Mouse (Mus musculus) hindbrain, postnatal 0 days (tissue): ENCODE measurements at regions not wholly inside any gene's neighbourhood (a gene's known extent, or its start where the extent isn't known, plus 50 kb on each side); places are given as distances from the start of the nearest gene placed in this dataset.
A peak's percentile ranks its signal among the peaks of the same experiment; 100 is the strongest.

Experiments used
- ATAC-seq: fragments of 200-750 bp; cut with Nextera tagmentation; 2 replicates; pipeline ENCODE4 v1.8.0; 2017; ENCODE audit warnings: mild to moderate bottlenecking, moderate TSS enrichment, moderate library complexity
- DNase-seq: peaks from one replicate; pipeline ENCODE4 v3.0.0-alpha.2; 2015; ENCODE audit warnings: low spot score
- H3K27ac ChIP-seq: fragments of 300-500 bp; sonication (generic); 2 replicates; pipeline ENCODE4 v1.5.1; 2014; ENCODE audit warnings: mild to moderate bottlenecking
- H3K27me3 ChIP-seq: fragments of 300-500 bp; sonication (generic); 2 replicates; pipeline ENCODE4 v1.6.1; 2014; ENCODE audit warnings: low read length, mixed read lengths; ENCODE audit not compliant: insufficient read depth
- H3K36me3 ChIP-seq: fragments of 300-500 bp; sonication (generic); 2 replicates; pipeline ENCODE4 v1.6.1; 2014; ENCODE audit warnings: low read length, mixed read lengths; ENCODE audit not compliant: insufficient read depth
- H3K4me1 ChIP-seq: fragments of 300-500 bp; sonication (generic); 2 replicates; pipeline ENCODE4 v1.6.1; 2014; ENCODE audit warnings: antibody characterized with exemption, low read length, mixed read lengths; ENCODE audit not compliant: insufficient read depth
- H3K4me2 ChIP-seq: fragments of 300-500 bp; sonication (generic); 2 replicates; pipeline ENCODE4 v1.6.1; 2014; ENCODE audit warnings: low read depth, mild to moderate bottlenecking, low read length, moderate library complexity, mixed read lengths
- H3K4me3 ChIP-seq: fragments of 300-500 bp; sonication (generic); 2 replicates; pipeline ENCODE4 v1.5.1; 2014; ENCODE audit warnings: low read length
- H3K9ac ChIP-seq: fragments of 300-500 bp; sonication (generic); replicated peaks from 2 replicates; pipeline ENCODE4 v1.6.1; 2014; ENCODE audit warnings: mild to moderate bottlenecking, low read length, moderate library complexity, mixed read lengths
- H3K9me3 ChIP-seq: fragments of 300-500 bp; sonication (generic); 2 replicates; pipeline ENCODE4 v1.6.1; 2016; ENCODE audit warnings: low read length, mixed read lengths
- CTCF ChIP-seq: IDR thresholded peaks from 2 replicates; pipeline ENCODE4 v1.5.1; 2016; ENCODE audit warnings: antibody characterized with exemption, control low read depth, low read depth
- WGBS: fragments of 180-500 bp; shearing (Covaris S2); extraction: QIAGEN DNeasy Blood & Tissue Kit; methylation state at CpG from one replicate; pipeline ENCODE4 v1.1.7; 2014; 5-methylcytosine and 5-hydroxymethylcytosine counted together

- DNase-seq: peak; percentile 32
These were observed 446.4 kb downstream of the Wdr20rt start for GRCm38 (mm10) chr12:65671673-65672072.

DNA sequence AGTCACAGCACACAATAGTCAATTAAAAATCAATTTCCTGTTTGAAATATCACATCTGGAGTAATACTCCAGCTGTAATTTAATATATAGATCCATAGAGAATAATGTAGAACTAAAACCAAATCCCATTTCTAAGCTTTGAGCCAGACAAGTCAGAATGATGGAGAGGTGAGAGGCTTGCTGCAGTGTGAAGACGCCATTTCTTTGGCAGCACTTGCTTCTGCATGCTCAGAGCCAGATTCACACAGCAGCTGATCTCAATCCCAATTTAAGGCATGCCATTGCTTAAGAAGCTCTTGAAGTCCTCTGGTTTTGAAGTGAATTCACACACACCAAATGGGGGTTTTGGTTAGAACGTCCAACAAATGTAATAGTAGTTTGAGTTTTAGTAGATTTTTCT, 447.9 kb downstream of the Wdr20rt start:
- H3K9ac ChIP-seq: no peak overlapping the region
- 82% methylated on average over 2 of the region's 2 CpGs for WGBS
- H3K27ac ChIP-seq: no peak overlapping the region
- no peak overlapping the region for H3K4me2 ChIP-seq
- H3K4me3 ChIP-seq: no peak overlapping the region
- no peak for TF ChIP-seq CTCF
- H3K9me3 ChIP-seq: no peaks in the 10 kb centered on the region
- no peak for ATAC-seq
- no peaks in the 10 kb centered on the region for H3K4me1 ChIP-seq
- H3K36me3 ChIP-seq: no peaks in the 10 kb centered on the region
- DNase-seq: peak; percentile 7
- H3K27me3 ChIP-seq: no peaks in the 10 kb centered on the region

More at GRCm38 (mm10) chr12:65671673-65672072, 446.4 kb downstream of the Wdr20rt start:
- H3K4me2 ChIP-seq: no peak overlapping the region
- TF ChIP-seq CTCF: no peak
- H3K36me3 ChIP-seq: no peaks in the 10 kb centered on the region
- H3K27ac ChIP-seq: no peak overlapping the region
- H3K4me1 ChIP-seq: no peaks in the 10 kb centered on the region
- WGBS: 30% methylated on average over 1 of the region's 1 CpGs
- no peak overlapping the region for H3K9ac ChIP-seq
- no peak for ATAC-seq
- H3K4me3 ChIP-seq: no peak overlapping the region
- no peaks in the 10 kb centered on the region for H3K9me3 ChIP-seq
- no peaks in the 10 kb centered on the region for H3K27me3 ChIP-seq

- 94% methylated on average over 1 of the region's 1 CpGs for WGBS
- Histone ChIP-seq H3K36me3 (no peaks in the 10 kb centered on the region), H3K9me3 (no peaks in the 10 kb centered on the region), H3K9ac (no peak overlapping the region), H3K4me2 (no peak overlapping the region), H3K4me3 (no peak overlapping the region), H3K4me1 (no peaks in the 10 kb centered on the region), H3K27me3 (no peaks in the 10 kb centered on the region), H3K27ac (no peak overlapping the region)
- no peak for TF ChIP-seq CTCF
- ATAC-seq (no peak), DNase-seq (no peak)
These were observed 449.8 kb downstream of the Wdr20rt start for GRCm38 (mm10) chr12:65674916-65675660.

DNA sequence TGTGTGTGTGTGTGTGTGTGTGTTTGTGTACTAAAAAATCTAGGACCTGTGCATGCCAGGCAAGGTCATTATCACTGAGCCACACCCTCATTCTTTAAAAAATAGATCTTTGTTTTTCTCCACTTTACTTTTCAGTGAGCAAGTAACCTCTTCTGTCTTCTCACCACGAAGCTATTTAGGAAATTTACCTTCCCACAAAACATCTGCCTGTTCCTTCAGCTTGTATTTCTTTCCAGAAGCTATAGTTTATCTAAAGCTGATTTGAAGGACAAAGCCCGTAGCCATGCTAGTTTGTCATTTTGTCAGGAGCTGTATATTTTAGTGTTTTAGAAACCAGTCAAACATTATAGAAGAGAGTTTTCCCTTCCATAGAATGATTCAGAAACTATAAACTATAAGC, 455.0 kb downstream of the Wdr20rt start:
- no peaks in the 10 kb centered on the region for H3K9me3 ChIP-seq
- no peak for TF ChIP-seq CTCF
- DNase-seq (no peak), ATAC-seq (no peak)
- no peak overlapping the region for H3K4me2 ChIP-seq
- no peak overlapping the region for H3K27ac ChIP-seq
- no peaks in the 10 kb centered on the region for H3K4me1 ChIP-seq
- no peaks in the 10 kb centered on the region for H3K27me3 ChIP-seq
- H3K9ac ChIP-seq: no peak overlapping the region
- WGBS: 68% methylated on average over 2 of the region's 2 CpGs
- H3K4me3 ChIP-seq: no peak overlapping the region
- no peaks in the 10 kb centered on the region for H3K36me3 ChIP-seq

GRCm38 (mm10) chr12:65681826-65682225, 456.5 kb downstream of the Wdr20rt start:
- H3K4me3 ChIP-seq: no peak overlapping the region
- H3K36me3 ChIP-seq: no peaks in the 10 kb centered on the region
- DNase-seq (no peak), ATAC-seq (no peak)
- no peak overlapping the region for H3K4me2 ChIP-seq
- no peaks in the 10 kb centered on the region for H3K9me3 ChIP-seq
- H3K9ac ChIP-seq: no peak overlapping the region
- no peaks in the 10 kb centered on the region for H3K27me3 ChIP-seq
- H3K4me1 ChIP-seq: no peaks in the 10 kb centered on the region
- H3K27ac ChIP-seq: no peak overlapping the region
- no peak for TF ChIP-seq CTCF
- 87% methylated on average over 6 of the region's 6 CpGs for WGBS

DNA sequence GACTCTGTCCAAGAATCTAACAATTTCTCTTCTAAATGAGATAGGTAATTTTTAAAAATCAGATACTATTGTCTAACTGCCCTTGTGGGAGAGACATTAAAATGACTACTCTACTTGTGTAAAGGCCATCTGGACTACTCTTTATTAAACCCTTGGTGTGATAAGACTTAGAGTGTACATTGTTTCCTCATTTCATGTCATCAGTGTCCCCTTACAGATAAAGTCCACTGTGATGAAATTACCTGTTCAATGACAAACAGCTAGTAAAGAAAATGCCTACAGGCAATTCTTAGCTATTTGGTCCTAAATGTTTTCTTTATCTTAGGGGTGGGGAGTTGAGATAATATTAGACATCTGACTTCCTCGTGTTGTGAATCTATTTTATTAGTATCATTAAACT, 479.7 kb downstream of the Wdr20rt start:
- H3K9me3 ChIP-seq: no peaks in the 10 kb centered on the region
- no peaks in the 10 kb centered on the region for H3K36me3 ChIP-seq
- 73% methylated on average over 1 of the region's 1 CpGs for WGBS
- no peak overlapping the region for H3K4me2 ChIP-seq
- H3K27ac ChIP-seq: no peak overlapping the region
- H3K4me3 ChIP-seq: no peak overlapping the region
- DNase-seq (no peak), ATAC-seq (no peak)
- no peaks in the 10 kb centered on the region for H3K27me3 ChIP-seq
- no peak overlapping the region for H3K9ac ChIP-seq
- H3K4me1 ChIP-seq: no peaks in the 10 kb centered on the region
- TF ChIP-seq CTCF: no peak

DNA sequence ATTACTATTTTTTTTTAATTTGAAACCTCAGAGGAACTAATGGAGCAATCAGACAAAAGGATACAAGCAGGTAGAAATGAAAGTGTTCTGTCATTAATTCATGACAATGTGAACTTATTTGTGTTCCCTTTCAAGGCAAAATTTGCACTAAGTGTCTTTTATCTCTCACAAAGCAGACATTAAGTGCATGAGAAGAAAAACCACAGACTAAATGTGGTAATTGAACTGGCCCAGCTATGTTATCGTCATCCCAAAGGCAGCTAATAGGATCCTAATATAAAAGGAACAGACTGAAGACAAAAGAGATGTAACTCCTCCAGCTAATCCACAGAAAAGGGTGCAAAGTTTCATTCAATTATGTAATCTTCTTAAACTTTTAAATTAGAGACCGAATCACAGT, 487.0 kb downstream of the Wdr20rt start:
- ATAC-seq (no peak), DNase-seq (no peak)
- Histone ChIP-seq H3K4me3 (no peak overlapping the region), H3K4me2 (no peak overlapping the region), H3K4me1 (no peaks in the 10 kb centered on the region), H3K9me3 (no peaks in the 10 kb centered on the region), H3K27me3 (no peaks in the 10 kb centered on the region), H3K36me3 (no peaks in the 10 kb centered on the region), H3K9ac (no peak overlapping the region), H3K27ac (no peak overlapping the region)
- 72% methylated on average over 2 of the region's 2 CpGs for WGBS
- no peak for TF ChIP-seq CTCF
